Mouse (Mus musculus) hematopoietic stem cell, adult 5-6 weeks (primary cell): Measurements from ENCODE around the gene Atpaf1. TPM values are rescaled to one million over a fixed set of nuclear protein-coding genes. Genes with fewer than 3 reads are reported as not detected.

Experiments
- ATAC-seq, 2 experiments: fragments of 125-278 bp in 1 of 2; replicated peaks in 1 of 2; 2 replicates each; pipeline ENCODE4 v1.8.0; 2016 to 2017; ENCODE audit warnings: inconsistent platforms in 2 of 2, mild to moderate bottlenecking in 2 of 2, moderate number of reproducible peaks in 2 of 2, low read depth in 1 of 2, moderate TSS enrichment in 1 of 2; ENCODE audit not compliant: low FRiP score in 2 of 2, poor library complexity in 2 of 2, severe bottlenecking in 2 of 2, insufficient read depth in 1 of 2, low TSS enrichment in 1 of 2
- total RNA-seq: library from RNA; stranded (forward); fragments of 172-1452, 232-1000 nt; gene quantifications from 2 replicates; pipeline ENCODE4 v1.2.3, GENCODE M21; 2017

Atpaf1 gene
- total RNA-seq, 1 experiment from 2014 or later: 16.8 TPM

DNA sequence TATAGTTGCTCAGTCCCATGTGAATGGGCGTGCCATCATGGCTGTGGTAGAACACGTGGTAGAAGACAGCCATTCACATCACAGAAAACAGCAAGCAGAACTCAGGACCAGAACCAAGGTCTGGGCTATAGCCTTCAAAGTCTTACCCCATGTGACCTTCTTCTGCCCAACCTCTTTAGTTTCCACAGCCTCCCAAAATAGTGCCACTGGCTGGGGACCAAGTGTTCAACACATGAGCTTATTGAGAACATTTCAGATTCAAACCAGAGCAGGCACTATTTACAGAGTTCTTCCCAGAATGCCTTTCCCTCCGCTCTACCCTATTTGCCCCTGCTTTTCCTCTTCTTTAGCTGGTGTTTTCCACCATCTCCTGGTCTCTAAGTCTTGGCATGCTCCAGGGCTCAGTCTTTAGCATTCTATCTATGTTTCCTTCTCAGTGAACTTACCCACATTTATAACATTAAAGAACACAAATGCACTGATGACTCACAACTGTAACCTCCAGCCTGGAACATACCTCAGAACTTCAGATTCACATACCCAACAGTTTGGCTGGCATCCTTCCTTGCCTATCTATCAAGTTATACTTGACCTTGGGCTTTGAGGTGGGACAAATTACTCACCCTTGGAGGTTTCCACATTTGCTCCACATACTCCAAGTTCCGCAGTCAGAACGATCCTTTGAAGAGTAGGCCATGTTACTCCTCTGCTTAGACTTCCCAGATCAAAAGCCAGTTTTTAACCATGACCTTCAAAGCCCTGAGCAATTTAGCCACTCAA lies 2.4 kb upstream of the Atpaf1 start:
- ATAC-seq: no peak

DNA sequence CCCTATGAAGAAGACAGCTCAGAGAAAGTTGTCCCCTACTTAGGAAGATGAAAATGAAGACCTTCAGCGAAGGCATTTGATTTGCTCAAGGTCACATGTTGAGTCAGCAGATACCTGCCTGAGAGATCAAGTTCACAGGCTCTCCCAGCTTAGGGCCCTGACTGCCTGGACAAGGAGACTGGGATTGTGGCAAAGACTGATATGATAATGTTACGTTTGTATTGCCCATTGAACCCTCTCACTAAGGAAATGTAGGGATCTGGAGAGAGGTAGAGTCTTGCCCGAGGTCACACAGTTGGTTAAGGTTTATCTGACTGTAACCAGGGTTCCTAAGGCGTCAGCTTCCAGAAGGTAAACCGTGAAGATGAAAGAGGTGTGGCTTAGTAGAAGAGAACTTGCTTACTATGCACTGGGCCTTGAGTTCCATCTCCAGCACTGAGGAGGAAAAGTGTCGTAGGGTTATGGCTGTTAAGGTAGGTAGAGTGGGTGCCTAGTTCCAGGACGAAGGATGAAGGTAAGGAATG lies 961 bp downstream of the Atpaf1 start:
- no peak; a peak in 1 of 4 replicates for ATAC-seq

DNA sequence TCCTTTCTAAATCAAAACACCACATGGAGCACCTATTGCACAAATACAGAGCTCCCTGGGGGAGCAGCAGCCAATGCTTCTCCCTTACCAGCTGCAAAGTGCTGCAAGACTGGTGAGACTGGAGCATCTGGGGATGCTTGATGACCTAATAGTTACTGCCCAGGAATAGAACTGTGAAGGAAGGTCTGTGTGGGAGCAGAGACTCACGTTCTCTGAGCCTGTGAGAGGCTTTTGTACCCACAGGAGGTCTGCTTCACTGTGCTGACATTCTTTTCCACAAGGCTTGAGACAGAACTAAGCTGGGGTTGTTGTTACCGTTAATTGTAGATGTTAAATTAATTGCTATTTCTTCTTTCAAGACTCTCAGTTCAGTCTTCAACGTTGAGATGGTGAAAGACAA lies 6.3 kb downstream of the Atpaf1 start:
- no peak for ATAC-seq

DNA sequence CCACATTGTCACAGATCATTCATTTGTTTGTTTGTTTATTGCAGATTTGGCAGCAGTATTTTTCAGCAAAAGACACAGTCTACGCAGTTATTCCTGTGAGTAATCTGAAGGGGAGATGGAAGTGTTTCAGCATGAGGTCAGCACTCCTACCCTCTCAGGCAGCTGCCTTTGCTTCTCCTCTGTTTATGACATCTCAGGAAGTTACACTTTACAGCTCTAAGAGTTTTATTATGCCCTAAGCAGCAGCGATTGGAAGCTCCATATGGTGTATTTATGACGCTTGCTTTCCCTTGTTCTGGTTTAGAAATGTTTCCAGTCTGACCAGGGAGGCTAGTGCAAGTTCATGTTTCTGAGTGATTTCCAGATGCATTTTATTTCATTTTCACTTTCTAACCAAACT lies 10.7 kb downstream of the Atpaf1 start:
- ATAC-seq: no peak

DNA sequence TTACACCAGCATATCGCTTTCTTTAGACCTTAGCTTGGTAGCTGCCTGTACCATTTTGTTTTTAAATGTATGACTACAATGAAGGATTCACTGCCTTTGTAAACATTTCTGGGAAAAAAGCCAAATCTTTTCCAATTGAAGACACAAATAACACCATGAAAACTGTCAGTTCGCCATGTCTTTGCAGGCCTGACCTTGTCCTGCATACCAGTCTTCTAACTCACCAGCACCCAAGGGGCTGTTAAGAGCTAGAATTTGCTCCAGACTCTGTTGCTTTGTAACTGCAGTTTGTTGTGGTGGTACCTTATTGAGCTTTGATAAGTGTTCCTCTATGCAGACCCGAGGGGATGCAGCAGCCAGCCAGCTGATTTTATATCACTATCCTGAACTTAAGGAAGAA lies 15.4 kb downstream of the Atpaf1 start:
- no peak for ATAC-seq

DNA sequence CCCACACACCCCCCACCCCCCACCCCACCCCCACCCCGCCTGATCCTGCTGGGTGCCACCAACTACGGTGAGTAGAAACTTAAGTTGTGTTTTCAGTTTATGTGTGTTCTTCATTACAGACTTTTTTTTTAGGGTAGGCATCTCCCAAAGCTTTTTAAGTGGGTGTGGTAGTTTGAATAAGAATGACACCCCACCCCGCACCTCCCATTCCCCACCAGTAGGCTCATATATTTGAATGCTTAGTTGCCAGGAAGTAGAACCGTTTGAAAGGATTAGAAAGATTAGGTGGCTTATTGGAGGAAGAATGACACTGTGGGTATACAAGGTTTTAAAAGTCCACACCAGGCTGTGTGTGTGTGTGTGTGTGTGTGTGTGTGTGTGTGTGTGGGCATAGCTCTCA lies 27.7 kb downstream of the Atpaf1 start:
- no peak for ATAC-seq

DNA sequence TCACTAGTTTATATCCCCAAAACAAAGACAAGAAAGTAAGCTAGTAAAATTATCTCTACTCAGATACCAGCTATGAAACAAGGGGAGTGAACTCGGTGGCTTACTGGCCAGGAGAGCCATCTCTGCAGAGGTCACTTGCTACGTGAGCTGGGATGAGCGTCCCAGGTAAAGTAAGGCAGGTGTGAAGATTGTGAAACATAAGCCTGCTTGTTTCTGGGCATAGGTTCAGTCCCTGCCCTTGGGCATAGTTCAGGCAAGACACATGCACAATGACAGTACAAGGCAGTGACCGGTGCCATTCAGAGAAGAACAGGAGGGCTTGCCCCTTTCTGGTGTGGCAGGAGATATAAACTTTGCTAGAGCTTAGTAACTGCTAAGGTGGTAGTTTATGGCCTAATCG lies 31.0 kb downstream of the Atpaf1 start:
- no peak for ATAC-seq

DNA sequence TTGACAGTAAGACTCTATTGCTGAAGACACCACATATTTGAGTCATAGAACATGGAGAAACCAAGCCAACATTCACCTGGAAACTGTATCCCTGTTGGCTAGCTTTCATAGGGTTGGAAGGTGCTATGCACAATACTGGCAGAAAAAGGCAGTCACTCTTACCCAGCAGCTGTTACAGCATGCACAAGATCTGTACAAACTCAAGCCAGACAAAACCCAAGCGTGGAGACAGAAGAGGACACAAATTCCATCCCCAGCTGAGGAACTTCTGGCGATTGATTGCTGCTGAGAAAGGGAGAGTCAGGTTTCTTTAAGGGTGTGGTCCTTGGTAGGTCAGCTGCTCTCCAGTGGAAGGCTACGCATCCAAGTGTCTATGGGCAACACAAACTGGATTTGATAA lies 35.6 kb downstream of the Atpaf1 start:
- no peak for ATAC-seq

DNA sequence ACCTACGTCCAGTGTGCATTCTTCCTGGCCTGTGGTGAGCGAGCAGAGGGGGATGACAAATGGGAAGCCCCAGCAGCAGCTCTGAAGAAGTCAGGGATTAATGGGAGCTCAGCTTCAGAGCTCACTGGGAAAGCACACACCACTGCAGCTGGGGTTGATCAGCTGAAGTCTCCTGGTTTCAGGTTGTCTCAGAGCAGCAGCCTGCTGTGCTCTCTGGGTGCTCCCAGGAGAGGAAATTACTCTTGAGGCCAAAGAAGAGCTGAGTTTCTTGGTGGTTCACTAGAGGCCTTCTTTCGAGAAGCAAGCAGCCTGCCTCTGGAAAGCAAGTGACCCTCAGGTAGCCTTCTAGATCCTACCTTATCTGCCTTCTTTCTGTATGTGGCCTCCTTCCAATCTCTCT lies 36.3 kb downstream of the Atpaf1 start:
- ATAC-seq: no peak

DNA sequence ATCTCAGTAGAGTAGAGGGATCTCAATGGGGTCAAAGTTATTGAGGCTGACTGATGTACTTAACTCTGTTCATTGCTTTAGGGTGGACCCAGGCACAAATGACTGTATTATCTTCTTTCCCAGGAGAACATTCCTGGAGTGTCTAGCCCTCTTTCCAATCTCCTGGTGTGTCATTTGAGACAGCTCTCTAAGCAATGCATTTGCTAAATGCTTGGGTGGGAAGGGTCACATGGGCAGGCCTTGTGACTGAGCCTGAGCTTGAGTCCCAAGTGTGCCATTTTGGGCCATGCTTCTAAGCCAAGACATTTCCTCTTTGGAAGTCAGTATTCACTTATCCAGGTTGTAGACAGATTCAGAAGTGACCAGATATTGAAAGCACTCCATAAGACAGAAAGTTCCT lies 36.8 kb downstream of the Atpaf1 start:
- ATAC-seq: no peak

DNA sequence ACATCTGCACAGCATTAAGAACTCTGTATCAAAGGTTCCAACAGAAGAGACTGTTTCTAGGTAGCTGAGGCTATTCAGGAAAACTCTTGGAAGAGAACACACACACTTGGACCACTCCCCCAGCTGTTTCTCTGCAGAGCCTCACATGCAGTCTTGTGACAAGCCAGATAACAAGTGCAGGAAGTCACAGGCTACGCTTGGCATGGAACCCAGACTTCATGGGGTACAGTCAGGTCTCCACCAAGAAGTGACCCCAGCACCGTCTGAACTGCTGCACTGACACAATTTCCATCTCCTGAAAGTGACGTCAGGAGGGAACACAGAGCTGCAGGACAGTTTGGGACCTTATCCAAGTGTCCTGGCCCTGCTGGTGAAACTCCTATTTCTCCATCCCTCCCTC lies 37.3 kb downstream of the Atpaf1 start:
- peak; percentile 40 to 48; a peak in 1 of 4 replicates for ATAC-seq

DNA sequence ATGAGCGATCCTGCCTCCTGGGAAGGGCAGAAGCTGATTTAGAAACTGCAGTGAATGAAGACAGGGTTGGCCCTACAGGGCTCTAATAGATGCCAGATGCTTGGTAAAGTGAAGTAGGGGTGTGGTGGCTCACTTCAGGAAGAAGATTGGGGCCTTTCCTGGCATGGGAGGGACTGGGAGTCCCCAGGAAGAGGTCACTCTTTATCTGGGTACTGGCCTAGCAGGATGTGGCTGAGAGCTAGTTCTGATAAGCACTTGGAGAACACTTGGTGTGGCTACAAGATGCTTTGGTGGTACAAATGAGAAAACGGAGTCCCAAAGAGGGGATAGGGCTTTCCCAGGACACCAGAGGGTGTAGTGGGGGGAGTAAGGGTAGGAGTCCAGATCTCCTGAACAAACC lies 39.6 kb downstream of the Atpaf1 start:
- no peak for ATAC-seq

DNA sequence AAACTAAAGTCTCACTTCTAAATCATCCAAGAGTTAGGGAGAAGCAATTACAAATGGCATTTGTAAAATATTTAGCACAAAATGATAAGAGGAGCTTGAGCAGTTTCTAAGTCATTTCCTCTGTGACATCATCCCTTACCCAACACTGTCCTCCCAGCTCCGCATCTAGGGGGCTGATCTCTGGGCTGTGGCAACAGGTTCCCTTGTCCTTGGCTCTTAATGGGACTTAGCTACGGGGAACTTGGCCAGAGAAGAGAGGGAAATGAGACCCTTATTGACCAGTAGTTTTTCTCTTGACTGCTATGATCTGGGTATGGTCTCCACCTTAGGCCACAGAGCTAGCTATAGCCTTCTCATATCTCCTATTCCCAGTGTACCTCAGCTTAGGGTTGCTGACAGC lies 40.7 kb downstream of the Atpaf1 start:
- peak in 1 of 2 experiments; percentile 25; a peak in 1 of 4 replicates for ATAC-seq

DNA sequence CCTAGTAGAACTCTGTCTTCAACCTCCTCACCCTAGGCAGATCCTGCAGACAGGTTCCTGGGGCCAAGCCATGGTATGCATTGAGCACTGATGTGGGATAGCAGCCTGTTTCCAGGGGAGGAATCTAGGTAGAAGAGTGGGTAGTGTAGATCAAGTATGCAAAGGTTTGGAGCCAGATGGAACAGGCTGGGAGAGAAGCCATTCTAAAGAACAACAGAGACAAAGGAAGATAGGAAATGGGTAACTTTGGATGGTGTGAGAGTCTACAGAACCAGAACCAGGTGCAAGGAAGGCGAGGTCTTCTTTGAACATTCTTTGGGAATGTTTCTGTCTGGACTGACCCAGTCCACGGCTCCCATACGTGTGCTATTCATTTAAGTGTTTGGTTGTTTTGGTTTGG lies 42.5 kb downstream of the Atpaf1 start:
- no peak for ATAC-seq

DNA sequence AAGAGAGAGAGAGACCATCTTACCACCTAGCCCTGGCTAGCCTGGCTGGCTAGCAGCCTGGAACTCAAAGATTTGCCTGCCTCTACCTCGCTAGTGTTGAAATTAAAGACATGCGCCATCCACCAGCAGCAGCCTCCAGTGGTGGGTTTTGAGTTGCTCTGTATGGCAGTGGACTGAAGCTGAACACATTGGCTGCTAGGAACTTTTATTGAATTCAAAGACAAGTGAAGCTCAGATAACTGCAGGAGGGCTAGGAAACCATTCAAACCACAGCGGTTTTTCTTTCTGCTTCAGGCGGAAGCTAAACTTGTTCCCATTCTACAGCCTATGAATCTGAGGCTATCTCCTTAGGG lies 42.9 kb downstream of the Atpaf1 start:
- ATAC-seq: peak; percentile 10 to 19; a peak in 3 of 4 replicates

DNA sequence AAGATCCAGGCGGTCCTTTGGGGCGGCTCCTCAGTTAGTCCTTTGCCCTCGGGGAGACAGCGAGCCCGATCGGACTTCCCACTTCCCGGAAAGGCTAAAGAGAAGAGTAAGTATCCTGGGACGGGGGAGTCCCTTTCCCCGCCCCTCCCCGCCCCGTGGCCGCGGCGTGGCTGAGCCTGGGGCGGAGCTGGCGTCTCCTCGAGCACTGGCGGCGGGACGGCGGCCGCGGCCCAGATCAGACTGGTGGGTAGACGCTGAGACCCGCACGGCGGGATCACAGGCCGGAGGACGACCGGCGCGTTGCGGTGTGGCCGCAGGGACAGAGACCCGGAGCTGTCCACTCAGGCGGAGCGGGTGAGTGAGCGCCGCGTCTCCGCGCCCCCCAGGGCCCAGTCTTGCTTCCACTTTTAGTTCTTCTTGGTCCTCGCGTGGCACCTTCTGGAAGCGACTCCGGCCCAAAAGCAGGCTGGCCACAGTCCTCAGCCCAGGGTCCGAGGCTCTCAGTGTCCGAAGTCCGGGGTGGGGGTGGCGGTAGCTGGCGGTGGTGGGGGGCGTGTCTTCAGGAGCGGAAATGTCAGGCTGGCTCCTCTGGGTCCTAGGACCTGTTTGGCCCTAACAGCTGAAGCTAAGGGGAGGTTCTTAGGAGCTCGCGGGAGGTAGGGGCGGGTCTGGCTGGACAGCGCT lies 43.4 kb downstream of the Atpaf1 start, which contains the start of gene Mob3c:
Gene Mob3c, plus strand, starts transcription at position 205 of the 684 bp plus-strand sequence.
- ATAC-seq: peak; percentile 72 to 75

DNA sequence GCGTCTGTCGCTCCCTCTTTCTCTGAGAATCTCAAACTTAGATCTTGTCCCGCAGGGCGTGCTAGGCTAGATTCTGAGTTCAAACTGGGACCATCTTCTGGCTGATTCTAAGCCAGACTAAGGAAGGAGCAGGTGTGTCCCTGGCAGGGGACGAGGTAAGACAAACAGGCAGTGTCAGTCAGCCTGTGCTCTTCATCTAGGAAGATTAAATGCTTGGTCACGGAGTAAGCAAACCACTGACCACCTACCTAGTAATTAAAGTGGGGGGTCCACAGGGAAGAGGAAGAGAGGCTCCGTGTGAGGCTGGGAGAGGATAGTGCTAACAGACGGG lies 43.9 kb downstream of the Atpaf1 start:
- ATAC-seq: peak in 1 of 2 experiments; percentile 3; a peak in 1 of 4 replicates

DNA sequence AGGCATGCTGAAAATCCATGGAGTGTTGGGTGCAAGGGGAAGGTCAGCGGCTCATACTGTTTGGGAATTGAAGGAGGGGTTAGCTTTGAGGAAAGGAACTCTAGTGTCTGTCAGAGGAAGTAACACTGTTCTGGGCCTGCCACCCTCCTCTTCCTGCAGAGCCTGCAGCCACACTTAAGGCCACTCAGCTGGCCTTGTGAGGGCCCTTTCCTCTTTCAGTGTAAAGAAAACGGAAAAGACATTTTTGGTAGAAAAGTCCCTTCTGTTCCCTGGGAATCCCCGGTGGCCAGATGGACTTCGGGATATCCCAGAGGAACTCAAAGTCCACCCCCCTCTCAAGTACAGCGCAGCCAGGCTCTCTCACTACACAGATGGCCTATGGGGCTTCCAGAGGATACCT lies 45.9 kb downstream of the Atpaf1 start:
- no peak for ATAC-seq

DNA sequence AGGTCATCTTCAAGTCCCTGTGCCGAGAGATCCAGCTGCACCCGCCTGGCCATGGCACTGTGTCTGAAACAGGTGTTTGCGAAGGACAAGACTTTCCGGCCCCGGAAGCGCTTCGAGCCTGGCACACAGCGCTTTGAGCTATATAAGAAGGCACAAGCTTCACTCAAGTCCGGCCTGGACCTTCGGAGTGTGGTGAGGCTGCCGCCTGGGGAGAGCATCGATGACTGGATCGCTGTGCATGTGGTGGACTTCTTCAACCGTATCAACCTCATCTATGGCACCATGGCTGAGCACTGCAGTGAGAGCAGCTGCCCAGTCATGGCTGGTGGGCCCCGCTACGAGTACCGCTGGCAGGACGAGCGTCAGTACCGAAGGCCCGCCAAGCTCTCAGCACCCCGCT lies 46.6 kb downstream of the Atpaf1 start:
- no peak for ATAC-seq
